Comparison of ENCODE assay signal across 9 mouse cellular contexts in genomic region chr19:4644271-4644670, GRCm38 (mm10). TPM values are rescaled to one million over a fixed set of nuclear protein-coding genes. Genes with fewer than 3 reads are reported as not detected.
DNase-seq lines count a peak whose midpoint lies in the region; ATAC-seq and TF ChIP-seq lines count a peak whose summit lies in the region.
"Had no signal": no experiment of that assay in that cellular context is flagged by ENCODE, and none has a peak within 500 bp of the region (broad histone marks: within the 10 kb centered on the region; RNA-seq: fewer than 3 reads in every experiment).

No protein-coding gene starts in this region.

- no peak overlapping the region for H3K27ac ChIP-seq in lung, postnatal 0 days (ENCODE audit: low read length)

- no peak overlapping the region for H3K4me3 ChIP-seq in lung, postnatal 0 days (ENCODE audit: low read depth, low read length)

- no peak for ATAC-seq in lung, postnatal 0 days
- no peak for ATAC-seq in monocyte, adult 5-6 weeks (replicated peaks; ENCODE audit: insufficient number of reproducible peaks, low FRiP score, low TSS enrichment, poor library complexity, severe bottlenecking)

- H3K36me3 ChIP-seq in lung, postnatal 0 days (ENCODE audit: insufficient read depth, low read length) = no peaks in the 10 kb centered on the region

- H3K27me3 ChIP-seq in lung, postnatal 0 days (replicated peaks; ENCODE audit: insufficient read depth, low read length) = no peaks in the 10 kb centered on the region

- TF ChIP-seq EP300 in lung, postnatal 0 days (IDR thresholded peaks at IDR 0.05) = no peak

- peak; percentile 55 for TF ChIP-seq CTCF in lung, postnatal 0 days (IDR thresholded peaks at IDR 0.05)

- H3K9ac ChIP-seq in lung, postnatal 0 days (replicated peaks; ENCODE audit: low read depth) = no peak overlapping the region

- 41% methylated on average over 10 of the region's 10 CpGs for WGBS in lung, postnatal 0 days

- no peaks in the 10 kb centered on the region for H3K9me3 ChIP-seq in lung, postnatal 0 days (ENCODE audit: low read length)

- intact Hi-C loops in left cerebral cortex, postnatal 36 days (cut with DNase I) = no loop called here

- DNase-seq in lung, postnatal 0 days (ENCODE audit: low spot score) = no peak
- DNase-seq in lung, postnatal 10 days = no peak
- DNase-seq in adrenal gland, postnatal 25 days = peak; percentile 37
- DNase-seq in forelimb bud, embryonic 11.5 days (ENCODE audit: low read depth, low spot score) = peak; percentile 23
- peak; percentile 68 to 69 for DNase-seq in left cerebral cortex, postnatal 36 days (ENCODE audit: low spot score in 2 of 2)
- no peak for DNase-seq in c-Kit-positive CD71-positive TER-119-positive erythroid progenitor cells, embryonic 14.5 days (ENCODE audit: low spot score)
- DNase-seq in urinary bladder, postnatal 10 days (ENCODE audit: low spot score) = no peak

- no peaks in the 10 kb centered on the region for H3K4me1 ChIP-seq in lung, postnatal 0 days (ENCODE audit: insufficient read depth, low read depth, low read length)

- no peak overlapping the region for H3K4me2 ChIP-seq in lung, postnatal 0 days (replicated peaks; ENCODE audit: low read depth, low read length)

RNA-seq across cellular contexts. Expression of gene Rce1, which starts 18.8 kb away (rescaled TPM):
- polyA plus RNA-seq in lung, postnatal 0 days (2015; fragmentation: Nextera tagmentation; extraction: Ambion mirVana) = 52.5 and 54.9 TPM in 2 replicates
- 35.4 and 38.2 TPM in 2 replicates for total RNA-seq in adrenal gland, postnatal 25 days (2021)
- 10 to 100 TPM; 26.1 to 26.6 TPM for total RNA-seq in left cerebral cortex, postnatal 36 days (2021)
- 16.7 to 27.3 TPM (median 27.2 TPM) in 3 replicates for total RNA-seq in monocyte, adult 5-6 weeks (2017)

RNA-seq across cellular contexts. Expression of gene Lrfn4, which starts 28.8 kb away (rescaled TPM):
- polyA plus RNA-seq in lung, postnatal 0 days (2015; fragmentation: Nextera tagmentation; extraction: Ambion mirVana) = 3.2 and 3.4 TPM in 2 replicates
- total RNA-seq in adrenal gland, postnatal 25 days (2021) = 4.6 and 6.0 TPM in 2 replicates
- total RNA-seq in left cerebral cortex, postnatal 36 days (2021) = 10 to 100 TPM; 43.2 to 48.6 TPM
- total RNA-seq in monocyte, adult 5-6 weeks (2017) = not detected in 3 replicates
- total RNA-seq: neutrophil, adult 5-6 weeks had no signal

RNA-seq across cellular contexts. Expression of gene Gm960, which starts 54.2 kb away (rescaled TPM):
- polyA plus RNA-seq in lung, postnatal 0 days (2015; fragmentation: Nextera tagmentation; extraction: Ambion mirVana) = 0.71 and 1.4 TPM in 2 replicates
- 1.7 TPM in 1 of 2 replicates, not detected in the other for total RNA-seq in adrenal gland, postnatal 25 days (2021)
- total RNA-seq in left cerebral cortex, postnatal 36 days (2021) = 1 to 10 TPM; 1.4 to 2.3 TPM
- total RNA-seq in monocyte, adult 5-6 weeks (2017) = not detected in 3 replicates
- total RNA-seq: neutrophil, adult 5-6 weeks had no signal

Comparison
In these comparisons a context has a peak if more than half of its experiments do, and no peak if none do; other contexts are left out.
1. DNase-seq: peak in adrenal gland, postnatal 25 days (single experiment), forelimb bud, embryonic 11.5 days (single experiment) and left cerebral cortex, postnatal 36 days (2 of 2); none in lung, postnatal 0 days (single experiment), lung, postnatal 10 days (single experiment), c-Kit-positive CD71-positive TER-119-positive erythroid progenitor cells, embryonic 14.5 days (single experiment) and urinary bladder, postnatal 10 days (single experiment).